Mouse (Mus musculus) limb, embryonic 13.5 days (tissue): ENCODE data around the gene Ribc1. TPM values are rescaled to one million over a fixed set of nuclear protein-coding genes. Genes with fewer than 3 reads are reported as not detected.

ENCODE experiments used
- ATAC-seq: fragments of 200-750 bp; cut with Nextera tagmentation; 2 replicates; pipeline ENCODE4 v1.8.0; 2017; ENCODE audit warnings: low read depth, moderate number of reproducible peaks, moderate TSS enrichment; ENCODE audit not compliant: low FRiP score
- H3K27ac ChIP-seq: fragments of 300-500 bp; sonication (generic); 2 replicates; pipeline ENCODE4 v1.5.1; 2015; ENCODE audit warnings: inconsistent platforms, mild to moderate bottlenecking, moderate library complexity
- H3K27me3 ChIP-seq: fragments of 300-500 bp; sonication (generic); 2 replicates; pipeline ENCODE4 v1.6.1; 2015; ENCODE audit warnings: mild to moderate bottlenecking, inconsistent platforms
- H3K36me3 ChIP-seq: fragments of 300-500 bp; sonication (generic); 2 replicates; pipeline ENCODE4 v1.6.1; 2015; ENCODE audit warnings: inconsistent platforms, mild to moderate bottlenecking, moderate library complexity
- H3K4me1 ChIP-seq: fragments of 300-500 bp; sonication (generic); 2 replicates; pipeline ENCODE4 v1.6.1; 2015; ENCODE audit warnings: inconsistent platforms
- H3K4me2 ChIP-seq: fragments of 300-500 bp; sonication (generic); replicated peaks from 2 replicates; pipeline ENCODE4 v1.6.1; 2015; ENCODE audit warnings: inconsistent platforms, mild to moderate bottlenecking, moderate library complexity
- H3K4me3 ChIP-seq: fragments of 300-500 bp; sonication (generic); 2 replicates; pipeline ENCODE4 v1.5.1; 2015; ENCODE audit warnings: moderate library complexity, mild to moderate bottlenecking, inconsistent platforms
- H3K9ac ChIP-seq: fragments of 300-500 bp; sonication (generic); 2 replicates; pipeline ENCODE4 v1.6.1; 2015; ENCODE audit warnings: mild to moderate bottlenecking, inconsistent platforms
- H3K9me3 ChIP-seq: fragments of 300-500 bp; sonication (generic); 2 replicates; pipeline ENCODE4 v1.6.1; 2016; ENCODE audit warnings: inconsistent platforms
- WGBS: fragments of 180-500 bp; shearing (Covaris S2); methylation state at CpG from one replicate; pipeline ENCODE4 v1.1.7; 2015; 5-methylcytosine and 5-hydroxymethylcytosine counted together
- polyA plus RNA-seq: library from polyadenylated mRNA; unstranded; fragments of >200 nt; fragmentation: Nextera tagmentation; extraction: Ambion mirVana; gene quantifications from 2 replicates; pipeline ENCODE4 v1.2.1, GENCODE M21; 2015

The Ribc1 gene
- polyA plus RNA-seq, 1 experiment from 2014 or later = 2.3 TPM

DNA sequence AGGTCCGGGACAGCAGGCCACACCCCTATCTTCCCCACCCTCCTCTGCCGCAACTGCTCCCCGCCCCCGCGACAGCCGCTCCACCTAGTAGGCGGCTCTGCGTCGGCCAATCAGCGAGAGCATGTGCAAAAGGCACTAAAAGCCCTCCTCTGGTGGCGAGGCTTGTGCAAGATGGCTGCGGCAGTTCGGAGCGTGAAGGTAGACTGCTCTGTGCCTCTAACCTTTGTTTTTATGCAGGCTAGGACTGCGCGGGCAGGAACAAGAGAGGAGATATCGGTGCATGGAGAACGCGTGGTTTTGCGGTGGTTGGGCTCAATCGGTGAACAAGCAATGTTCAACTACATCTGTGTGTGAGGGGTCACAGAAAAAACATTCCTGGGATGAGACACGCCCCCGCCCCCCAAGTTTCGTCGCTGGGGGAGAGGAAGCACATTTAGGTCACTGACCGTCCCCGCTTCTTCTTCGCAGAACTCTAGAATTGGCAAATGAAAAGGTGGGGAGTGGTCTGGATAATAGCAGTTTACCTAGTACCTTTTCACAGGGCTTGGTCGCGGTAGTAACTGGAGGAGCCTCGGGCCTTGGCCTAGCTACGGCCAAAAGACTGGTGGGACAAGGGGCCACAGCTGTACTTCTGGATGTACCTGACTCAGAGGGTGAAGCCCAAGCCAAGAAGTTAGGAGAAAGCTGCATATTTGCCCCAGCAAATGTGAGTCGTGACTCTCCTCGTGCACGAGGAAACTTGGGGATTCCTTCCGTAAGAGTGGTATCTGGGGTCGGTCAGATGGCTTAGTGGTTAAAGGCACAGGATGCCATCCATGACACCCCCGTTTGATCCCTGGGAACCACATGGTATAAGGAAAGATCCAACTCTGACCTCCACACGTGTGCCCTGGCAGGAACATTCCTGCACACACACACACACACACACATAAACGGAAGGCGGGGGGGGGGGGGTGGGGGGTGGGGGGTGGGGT lies 14.1 kb downstream of the Ribc1 start, which contains the start of gene Hsd17b10:
Gene Hsd17b10, plus strand, starts transcription at position 109 of the 974 bp plus-strand sequence.
- Histone ChIP-seq H3K27ac (peak within 1 kb of the TSS; percentile 67), H3K27me3 (peaks cover 68% of the 10 kb centered on the region)
- 27% methylated on average over 37 of the region's 41 CpGs for WGBS

DNA sequence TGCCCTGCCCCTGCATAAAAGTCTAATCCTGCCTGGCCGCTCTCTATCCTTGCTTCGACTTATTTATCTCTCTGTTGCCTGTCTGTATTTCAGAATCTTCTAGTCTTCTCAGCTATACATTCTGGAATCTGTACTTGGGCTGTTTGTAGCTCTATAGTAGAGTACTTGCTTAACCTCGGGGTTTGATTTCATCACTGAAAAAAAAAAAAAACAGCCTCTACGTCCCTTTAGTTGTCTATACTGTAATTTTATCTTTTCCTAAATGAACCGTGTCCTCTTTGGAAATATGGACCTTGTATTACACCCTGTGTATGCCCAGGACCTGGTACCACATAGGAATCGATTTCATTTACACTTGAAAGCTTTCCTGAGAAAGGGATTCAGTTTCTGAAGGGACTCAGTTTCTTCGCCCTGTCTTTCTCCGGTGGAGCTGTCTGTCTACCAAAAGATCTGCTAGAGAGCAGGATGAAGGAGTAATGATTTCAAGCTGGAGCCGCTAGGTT lies 14.9 kb downstream of the Ribc1 start:
- H3K4me1 ChIP-seq = no peaks in the 10 kb centered on the region
- peak overlapping the region; percentile 52 for H3K4me3 ChIP-seq
- peak overlapping the region; percentile 44; the same call in 1 of the 2 replicates for H3K27ac ChIP-seq
- peaks cover 67% of the 10 kb centered on the region for H3K27me3 ChIP-seq
- no peaks in the 10 kb centered on the region for H3K9me3 ChIP-seq
- ATAC-seq = peak; percentile 22; the same call in 1 of the 2 replicates
- no peak overlapping the region for H3K9ac ChIP-seq
- peak overlapping the region; percentile 54 for H3K4me2 ChIP-seq
- peaks cover 17% of the 10 kb centered on the region; the same call in 1 of the 2 replicates for H3K36me3 ChIP-seq
- WGBS = 37% methylated on average over 9 of the region's 9 CpGs

More for the DNA sequence above, 14.1 kb downstream of the Ribc1 start, which contains the start of gene Hsd17b10:
- H3K4me1 ChIP-seq = no peaks in the 10 kb centered on the region
- peak; percentile 96 for ATAC-seq
- H3K4me2 ChIP-seq = peak within 1 kb of the TSS; percentile 65
- H3K9me3 ChIP-seq = no peaks in the 10 kb centered on the region
- peak within 1 kb of the TSS; percentile 52 for H3K4me3 ChIP-seq
- peaks cover 19% of the 10 kb centered on the region; the same call in 1 of the 2 replicates for H3K36me3 ChIP-seq
- H3K9ac ChIP-seq = peak within 1 kb of the TSS; percentile 69

- no peaks in the 10 kb centered on the region for H3K9me3 ChIP-seq
- H3K27ac ChIP-seq = no peak overlapping the region
- H3K4me3 ChIP-seq = no peak overlapping the region
- no peaks in the 10 kb centered on the region for H3K4me1 ChIP-seq
- 74% methylated on average over 4 of the region's 4 CpGs for WGBS
- H3K36me3 ChIP-seq = peaks cover 7% of the 10 kb centered on the region; the same call in 1 of the 2 replicates
- no peak for ATAC-seq
- H3K4me2 ChIP-seq = no peak overlapping the region
- no peak overlapping the region for H3K9ac ChIP-seq
- peaks cover 65% of the 10 kb centered on the region for H3K27me3 ChIP-seq
These were observed 16.9 kb downstream of the Ribc1 start for GRCm38 (mm10) chrX:151999006-151999710.

Other genes starting within 250 kb of the Ribc1 start
- gene Huwe1, start 215.5 kb downstream of the Ribc1 start, polyA plus RNA-seq = 53.5 and 53.9 TPM in 2 replicates
- 261 and 274 TPM in 2 replicates for gene Hsd17b10, start 14.4 kb downstream of the Ribc1 start, polyA plus RNA-seq
- gene Smc1a, start 133 bp upstream of the Ribc1 start, polyA plus RNA-seq = 114 and 116 TPM in 2 replicates
- gene Iqsec2, start 128.0 kb upstream of the Ribc1 start, polyA plus RNA-seq = 2.7 and 2.8 TPM in 2 replicates
- gene Kdm5c, start 216.7 kb upstream of the Ribc1 start, polyA plus RNA-seq = 38.2 and 48.4 TPM in 2 replicates